Mouse (Mus musculus) lung, adult 2 months (tissue): ENCODE measurements around the gene Slfn14. TPM values are rescaled to one million over a fixed set of nuclear protein-coding genes. Genes with fewer than 3 reads are reported as not detected.

Experiments
- DNase-seq: peaks from one replicate; pipeline ENCODE4 v3.0.0; 2022
- H3K4me1 ChIP-seq: fragments of 200-500 bp; 2 replicates; pipeline ENCODE4 v1.6.1; 2011; ENCODE audit warnings: low read length; ENCODE audit not compliant: control insufficient read depth, insufficient read depth
- H3K4me3 ChIP-seq: fragments of 200-500 bp; replicated peaks from 2 replicates; pipeline ENCODE3; 2011; ENCODE audit warnings: low read depth, mild to moderate bottlenecking, control low read depth, low read length; ENCODE audit errors: extremely low read depth
- CTCF ChIP-seq: fragments of 200-500 bp; IDR thresholded peaks from 2 replicates; pipeline ENCODE4 v1.5.1; 2011; ENCODE audit warnings: mild to moderate bottlenecking, low read length, control low read depth; ENCODE audit not compliant: insufficient read depth
- POLR2A ChIP-seq: fragments of 200-500 bp; IDR thresholded peaks from 2 replicates; pipeline ENCODE4 v1.6.1; 2011; ENCODE audit warnings: low read depth, mild to moderate bottlenecking, control low read depth, low read length, borderline replicate concordance; ENCODE audit errors: extremely low read depth
- WGBS: fragments of 180-500 bp; shearing (Covaris S2); methylation state at CpG from one replicate; pipeline ENCODE4 v1.1.7; 2018; 5-methylcytosine and 5-hydroxymethylcytosine counted together
- polyA plus RNA-seq: library from polyadenylated mRNA; depleted of rRNA; stranded (reverse); fragments of >200 nt; gene quantifications from 2 replicates; pipeline ENCODE4 v1.2.3, GENCODE M21; 2012

Slfn14 gene
- polyA plus RNA-seq, 1 experiment, result 0.17 TPM

GRCm38 (mm10) chr11:83302124-83302523, 15.6 kb upstream of the Slfn14 start:
- no peak for DNase-seq
- Histone ChIP-seq H3K4me1 (peaks cover 12% of the 10 kb centered on the region), H3K4me3 (peak overlapping the region; percentile 66)
- WGBS, result 4% methylated on average over 10 of the region's 10 CpGs
- TF ChIP-seq CTCF (no peak), POLR2A (no peak)

- Histone ChIP-seq H3K4me1 (peaks cover 12% of the 10 kb centered on the region), H3K4me3 (no peak overlapping the region)
- TF ChIP-seq POLR2A (no peak), CTCF (no peak)
- 66% methylated on average over 2 of the region's 2 CpGs for WGBS
- DNase-seq, result no peak
These were observed 14.9 kb upstream of the Slfn14 start for GRCm38 (mm10) chr11:83301431-83301831.

- no peak overlapping the region for H3K4me3 ChIP-seq
- TF ChIP-seq POLR2A, result no peak
- no peak for TF ChIP-seq CTCF
- WGBS, result 81% methylated on average over 9 of the region's 9 CpGs
These were observed 13.2 kb upstream of the Slfn14 start for GRCm38 (mm10) chr11:83299724-83300123.

GRCm38 (mm10) chr11:83298225-83299195, 12.0 kb upstream of the Slfn14 start, which contains the start of gene Ap2b1:
Ap2b1 (plus strand) TSS chr11:83299024.
- no peak for TF ChIP-seq CTCF
- TF ChIP-seq POLR2A, result peak; percentile 95; the same call in 1 of the 2 replicates
- Histone ChIP-seq H3K4me1 (peaks cover 8% of the 10 kb centered on the region), H3K4me3 (peak within 1 kb of the TSS; percentile 80)
- DNase-seq, result peak; percentile 89
- 3% methylated on average over 56 of the region's 56 CpGs for WGBS

More at GRCm38 (mm10) chr11:83299724-83300123, 13.2 kb upstream of the Slfn14 start:
- peaks cover 8% of the 10 kb centered on the region for H3K4me1 ChIP-seq
- DNase-seq, result no peak

- 73% methylated on average over 6 of the region's 6 CpGs for WGBS
- Histone ChIP-seq H3K4me1 (peaks cover 9% of the 10 kb centered on the region), H3K4me3 (no peak overlapping the region)
- TF ChIP-seq CTCF, result no peak
- no peak for DNase-seq
These were observed 11.3 kb upstream of the Slfn14 start for GRCm38 (mm10) chr11:83297816-83298215.

GRCm38 (mm10) chr11:83294133-83294532, 7.6 kb upstream of the Slfn14 start:
- H3K4me3 ChIP-seq, result no peak overlapping the region
- no peak for DNase-seq
- peaks cover 12% of the 10 kb centered on the region for H3K4me1 ChIP-seq
- TF ChIP-seq CTCF, result no peak
- TF ChIP-seq POLR2A, result no peak
- WGBS, result 87% methylated on average over 2 of the region's 2 CpGs

- WGBS, result 75% methylated on average over 1 of the region's 1 CpGs
- Histone ChIP-seq H3K4me3 (no peak overlapping the region), H3K4me1 (peaks cover 10% of the 10 kb centered on the region)
- TF ChIP-seq CTCF (no peak), POLR2A (no peak)
- no peak for DNase-seq
These were observed 6.7 kb upstream of the Slfn14 start for GRCm38 (mm10) chr11:83293182-83293581.

- Histone ChIP-seq H3K4me1 (peaks cover 9% of the 10 kb centered on the region), H3K4me3 (peak overlapping the region; percentile 81)
- TF ChIP-seq CTCF (no peak), POLR2A (no peak)
- WGBS, result under 1% methylated on average over 5 of the region's 5 CpGs
- no peak for DNase-seq
These were observed 5.7 kb upstream of the Slfn14 start for GRCm38 (mm10) chr11:83292251-83292587.

GRCm38 (mm10) chr11:83291375-83292250, 5.1 kb upstream of the Slfn14 start:
- under 1% methylated on average over 38 of the region's 38 CpGs for WGBS
- TF ChIP-seq POLR2A (peak; percentile 86; the same call in 1 of the 2 replicates), CTCF (no peak)
- H3K4me3 ChIP-seq, result peak overlapping the region; percentile 81
- peak; percentile 92 for DNase-seq
- peaks cover 9% of the 10 kb centered on the region for H3K4me1 ChIP-seq
